Mouse (Mus musculus) fibroblast of lung, adult 2 months (primary cell): ENCODE data around the gene Ssu72.
"Not testable (repeated sequence)": the region's sequence is repeated elsewhere in the genome, so short reads cannot be mapped to it uniquely, and the experiment has no call there.

Experiments
- DNase-seq: peaks from one replicate; pipeline ENCODE4 v3.0.0-alpha.2; 2011; ENCODE audit warnings: low read depth

Ssu72 gene

GRCm38 (mm10) chr4:155700425-155700824 lies 4.2 kb upstream of the Ssu72 start:
- DNase-seq, result no peak

DNA sequence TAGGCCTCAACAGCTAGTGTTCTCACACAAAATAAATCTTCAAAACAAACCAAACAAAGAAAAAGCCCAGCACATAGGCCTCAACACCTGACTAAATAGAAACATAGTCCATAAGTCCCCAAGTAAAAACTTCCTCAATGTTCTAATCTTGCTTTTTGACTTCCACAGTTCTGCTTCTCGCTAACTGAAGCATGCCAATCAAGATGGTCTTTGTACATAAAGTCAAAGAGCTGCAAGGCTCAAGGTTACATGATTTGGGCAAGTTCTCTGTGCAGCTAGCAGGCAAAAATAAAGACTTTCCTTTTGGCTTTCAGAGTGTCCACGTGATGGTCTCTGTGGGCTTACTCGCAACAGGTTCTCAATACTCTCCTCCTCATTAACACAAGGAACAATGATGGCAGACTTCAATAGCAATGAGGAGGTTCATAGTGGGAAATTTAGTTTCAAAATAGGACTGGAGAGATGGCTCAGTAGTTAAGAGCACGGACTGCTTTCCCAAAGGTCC lies 1.1 kb upstream of the Ssu72 start:
- DNase-seq, result no peak

DNA sequence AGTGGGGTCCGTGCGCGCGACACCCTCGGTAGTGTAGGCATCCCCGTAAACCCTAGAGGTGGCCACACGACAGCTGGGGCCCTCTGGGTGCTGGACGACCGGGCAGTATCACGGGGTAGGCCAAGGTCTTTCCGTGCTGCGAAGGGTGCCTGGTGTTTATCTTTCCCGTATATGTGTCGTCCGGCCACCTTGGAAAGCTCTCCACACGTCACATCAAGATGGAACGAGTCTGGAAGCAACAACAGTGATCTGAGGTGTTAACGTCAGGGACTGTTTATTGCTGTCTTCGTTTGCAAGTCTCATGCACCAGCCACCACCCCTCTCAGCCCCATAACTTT lies 961 bp downstream of the Ssu72 start:
- no peak for DNase-seq

- no peak for DNase-seq
These were observed 4.0 kb downstream of the Ssu72 start for GRCm38 (mm10) chr4:155708582-155708981.

GRCm38 (mm10) chr4:155708988-155709387 lies 4.4 kb downstream of the Ssu72 start:
- no peak for DNase-seq

DNA sequence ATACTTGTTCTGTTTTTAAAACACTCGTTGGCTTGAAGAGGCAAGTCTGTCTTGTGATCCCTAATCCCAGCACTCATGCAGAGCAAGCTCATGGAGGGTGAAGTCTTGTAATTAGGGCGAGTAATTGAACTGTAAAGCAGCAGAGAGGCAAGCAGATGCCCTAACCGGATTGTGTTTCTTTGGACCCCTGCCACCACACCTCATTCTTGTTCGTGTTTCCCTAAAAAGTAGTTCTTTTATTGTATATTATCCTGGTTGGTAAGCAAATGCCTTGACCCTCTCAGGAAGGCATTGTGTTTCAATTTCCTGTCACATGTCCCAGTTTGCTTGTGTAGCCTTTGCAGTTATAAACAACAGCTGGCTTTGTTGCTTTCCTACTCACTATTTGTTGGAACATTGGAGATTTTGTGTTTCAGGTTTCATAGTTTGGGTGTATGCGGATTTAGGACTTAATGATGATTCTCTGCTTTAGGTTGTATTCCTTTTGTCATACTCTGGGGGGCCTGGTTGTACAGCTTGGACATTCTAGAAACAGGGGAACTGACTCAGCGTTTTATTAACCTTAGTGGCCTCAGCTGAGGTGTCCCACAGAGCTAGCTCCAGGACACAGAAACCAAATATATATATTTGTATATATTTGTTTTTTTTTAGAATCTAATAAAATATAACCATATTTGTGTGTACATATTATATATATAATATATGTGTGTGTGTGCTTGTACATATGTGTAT lies 6.1 kb downstream of the Ssu72 start:
- no peak for DNase-seq

- no peak for DNase-seq
These were observed 17.1 kb downstream of the Ssu72 start for GRCm38 (mm10) chr4:155721668-155722083.

- DNase-seq, result no peak
These were observed 23.4 kb downstream of the Ssu72 start for GRCm38 (mm10) chr4:155727993-155728392.

DNA sequence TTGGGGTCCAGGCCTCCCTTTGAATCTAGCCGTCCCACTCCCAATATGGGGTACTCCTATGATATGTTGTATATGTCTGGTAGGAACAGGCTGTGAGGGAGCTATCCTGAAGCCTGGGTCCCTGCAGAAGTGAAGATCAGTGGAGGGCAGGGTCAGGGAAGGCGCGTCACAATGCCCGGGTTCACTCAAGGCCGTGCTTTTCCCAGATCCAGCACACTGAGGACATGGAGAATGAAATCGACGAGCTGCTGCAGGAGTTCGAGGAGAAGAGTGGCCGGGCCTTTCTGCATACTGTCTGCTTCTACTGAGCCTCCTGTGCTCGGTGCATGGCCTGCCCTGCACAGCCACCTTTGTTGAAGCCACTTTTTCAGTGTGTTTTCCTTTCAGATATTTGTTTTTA lies 28.7 kb downstream of the Ssu72 start:
- DNase-seq, result no peak

- peak; percentile 77 for DNase-seq
These were observed 29.8 kb downstream of the Ssu72 start, which contains the start of gene Tmem240 for GRCm38 (mm10) chr4:155734350-155734941. Gene Tmem240 (plus strand): TSS chr4:155734800.

DNA sequence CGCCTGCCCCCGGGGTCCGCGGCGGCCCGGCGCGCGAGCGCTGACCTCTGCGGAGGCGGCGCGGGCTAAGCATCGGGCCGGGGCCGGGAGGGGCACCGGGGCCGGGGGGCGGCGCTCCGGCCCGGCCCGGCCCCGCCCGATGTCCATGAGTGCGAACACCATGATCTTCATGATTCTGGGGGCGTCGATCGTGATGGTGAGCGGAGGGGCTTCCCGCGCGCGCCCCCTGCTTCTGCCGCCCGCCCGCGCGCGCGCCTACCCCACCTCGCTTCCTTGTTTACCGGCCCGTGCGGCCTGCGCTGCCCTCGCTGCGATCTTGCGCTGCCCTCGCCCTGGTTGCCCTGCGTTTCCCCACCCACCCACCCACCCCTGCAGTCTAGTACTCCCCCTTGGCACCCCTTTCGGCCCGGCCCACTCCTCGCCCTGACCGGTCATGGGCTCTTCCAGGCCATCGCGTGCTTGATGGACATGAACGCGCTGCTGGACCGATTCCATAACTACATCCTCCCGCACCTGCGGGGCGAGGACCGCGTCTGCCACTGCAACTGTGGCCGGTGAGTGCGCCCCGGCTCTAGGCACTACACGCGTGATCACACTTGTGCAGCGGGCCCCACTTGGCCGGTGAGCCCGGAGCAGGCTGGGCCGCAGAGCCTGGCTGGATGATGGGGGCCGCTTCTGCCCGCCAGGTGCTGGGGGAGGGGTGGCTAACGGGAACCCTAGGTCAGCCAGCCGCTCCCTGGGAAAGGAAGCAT lies 30.5 kb downstream of the Ssu72 start:
- DNase-seq, result no peak

DNA sequence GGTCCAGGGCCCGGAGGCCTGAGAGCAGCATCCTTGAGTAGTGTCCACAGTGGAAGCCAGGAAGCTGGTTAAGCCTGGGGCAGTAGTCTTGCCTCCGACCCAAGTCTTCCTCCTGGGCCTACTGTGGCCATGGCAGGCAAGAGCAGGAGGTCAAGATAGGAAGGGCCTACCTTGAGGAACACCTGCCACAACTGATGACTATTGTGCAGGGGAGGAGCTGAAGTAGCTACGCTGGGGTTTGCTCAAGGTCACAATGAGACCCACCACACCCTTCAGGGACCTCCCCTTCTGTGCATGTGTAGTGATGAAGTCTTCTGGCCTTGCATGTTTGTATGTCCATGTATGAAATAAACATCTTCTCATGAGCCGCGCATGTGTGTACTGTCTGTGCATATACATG lies 31.2 kb downstream of the Ssu72 start:
- DNase-seq, result no peak

DNA sequence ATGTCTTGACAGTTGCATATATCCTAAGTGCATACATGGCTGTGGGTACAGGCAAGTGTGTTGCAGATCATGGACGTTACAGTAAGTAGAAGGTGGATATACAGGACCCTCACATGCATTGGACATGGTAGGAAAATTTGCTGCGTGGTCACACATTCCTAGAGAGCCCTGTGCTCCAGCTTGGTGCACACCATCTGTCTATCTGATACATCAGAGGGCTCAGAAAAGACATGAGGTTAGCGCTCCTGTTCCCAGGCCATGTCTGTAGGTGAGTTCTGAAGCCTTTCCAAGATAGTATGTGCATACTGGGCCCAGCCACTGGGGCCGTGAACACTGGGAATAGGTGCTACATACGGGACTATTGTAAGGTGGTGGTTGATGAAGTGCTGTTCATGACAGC lies 31.8 kb downstream of the Ssu72 start:
- no peak for DNase-seq

DNA sequence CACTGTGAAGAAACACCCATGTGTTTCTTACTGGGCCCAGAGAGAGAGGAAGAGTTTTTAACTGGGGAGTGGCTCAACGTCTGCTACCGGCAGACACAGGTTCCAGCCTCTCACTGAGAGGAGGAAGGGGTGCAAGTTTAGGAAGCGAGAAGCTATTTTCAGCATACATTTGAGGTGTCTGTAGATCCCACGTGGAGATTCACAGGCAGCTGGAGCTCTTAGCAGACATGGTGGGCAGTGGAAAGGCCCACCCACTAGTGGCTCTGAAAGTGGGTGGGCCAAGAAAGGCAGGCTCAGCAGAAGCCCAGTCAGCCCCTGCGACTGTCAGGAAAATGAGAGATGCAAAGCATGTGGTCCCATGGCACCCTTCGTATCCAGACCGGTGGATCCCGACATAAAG lies 33.7 kb downstream of the Ssu72 start:
- no peak for DNase-seq

DNA sequence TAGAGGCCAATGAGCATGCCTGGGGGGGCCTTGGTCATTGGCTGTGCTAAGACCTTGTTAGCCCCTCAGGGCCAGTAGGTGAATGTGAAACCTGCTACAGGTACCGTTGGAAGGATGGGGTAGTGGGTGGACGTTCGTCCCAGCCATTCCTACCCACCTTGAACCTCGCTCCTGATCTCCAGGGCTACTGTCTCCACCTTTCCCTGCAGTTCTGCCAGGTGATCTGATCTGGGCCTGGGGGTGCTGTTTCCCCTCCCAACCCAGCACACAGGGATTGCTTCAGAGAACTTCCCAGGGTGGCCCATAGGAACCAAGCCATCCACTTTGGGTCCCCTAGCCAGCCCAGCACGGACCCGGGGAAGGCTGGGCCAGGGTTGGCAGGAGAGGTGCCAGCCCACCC lies 34.6 kb downstream of the Ssu72 start:
- DNase-seq, result no peak

DNA sequence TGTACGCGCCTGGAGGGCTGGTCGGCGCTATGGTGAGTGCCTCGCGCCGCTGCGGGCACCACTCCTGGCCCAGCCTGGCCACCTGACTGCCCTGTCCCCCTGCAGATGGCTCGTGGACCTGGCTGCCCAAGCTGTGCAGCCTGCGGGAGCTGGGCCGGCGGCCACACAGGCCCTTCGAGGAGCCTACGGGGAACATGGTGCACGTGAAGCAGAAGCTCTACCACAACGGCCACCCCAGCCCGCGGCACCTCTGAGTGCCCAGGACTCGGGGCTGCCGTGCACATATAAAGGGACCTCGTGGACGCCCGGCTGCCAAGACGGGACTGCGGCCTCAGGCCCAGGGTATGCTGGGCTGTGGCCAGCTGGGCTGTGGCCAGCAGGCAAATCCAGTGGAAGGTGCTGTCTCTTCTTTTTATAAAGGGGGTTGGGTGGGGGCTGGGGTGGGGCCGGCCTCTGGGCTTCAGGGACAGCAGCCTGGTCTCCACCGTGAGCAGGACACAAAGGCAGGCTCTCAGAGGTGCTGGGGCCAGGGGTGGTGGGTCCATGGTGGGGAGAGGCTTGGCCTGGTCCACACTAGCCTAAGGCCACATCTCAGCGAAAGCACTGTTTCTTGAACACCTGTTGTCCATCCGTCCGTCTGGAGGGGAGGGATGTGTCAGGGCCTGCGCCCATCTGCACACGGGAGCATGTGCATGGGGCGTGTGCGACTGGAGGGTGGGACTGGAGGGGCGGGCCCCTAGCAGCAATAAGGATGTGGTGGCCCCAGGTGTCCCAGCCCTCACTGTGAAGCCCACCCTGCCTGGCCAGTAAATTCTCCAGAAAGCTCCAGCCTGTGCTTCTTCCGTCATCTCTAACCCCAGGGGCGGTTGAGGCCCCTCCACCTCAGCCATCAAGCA lies 35.4 kb downstream of the Ssu72 start:
- no peak for DNase-seq

DNA sequence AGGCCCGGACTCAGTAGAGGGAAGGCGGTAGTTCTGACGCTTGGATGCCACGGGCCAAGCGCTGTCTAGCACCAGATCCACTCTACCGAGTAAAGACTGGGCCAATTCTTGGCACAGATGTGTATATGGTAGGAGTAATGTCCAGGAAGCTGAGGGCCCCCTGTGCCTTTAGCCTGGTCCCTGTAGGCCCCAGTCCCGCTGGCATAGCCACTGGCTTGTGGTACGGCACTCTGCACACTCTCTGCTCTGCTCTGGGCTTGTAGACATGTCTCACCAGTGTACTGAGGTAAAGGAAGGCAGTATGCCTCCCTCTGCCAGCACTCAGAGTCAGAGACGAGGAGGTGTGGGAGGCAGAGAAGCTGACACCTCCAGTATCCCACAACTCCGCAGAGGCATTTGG lies 36.1 kb downstream of the Ssu72 start:
- DNase-seq, result not testable (repeated sequence)

DNA sequence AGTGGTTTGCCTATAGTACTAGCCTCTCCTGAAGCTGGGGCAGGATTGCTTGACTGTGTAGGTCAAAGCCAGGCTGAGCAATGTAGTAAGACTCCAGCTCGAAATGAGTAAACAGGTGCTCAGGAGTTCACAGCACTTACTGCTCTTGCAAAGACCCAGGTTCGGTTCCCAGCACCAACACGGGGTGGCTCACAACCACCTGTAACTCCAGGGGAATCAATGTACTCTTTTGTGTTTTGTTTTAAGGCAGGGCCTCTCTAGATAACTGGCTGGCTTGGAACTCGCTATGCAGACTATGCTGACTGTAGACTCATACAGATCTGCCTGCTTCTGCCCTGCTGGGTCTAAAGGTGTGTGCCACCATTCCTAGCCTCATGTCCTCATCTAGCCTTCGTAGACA lies 38.1 kb downstream of the Ssu72 start:
- DNase-seq, result no peak

DNA sequence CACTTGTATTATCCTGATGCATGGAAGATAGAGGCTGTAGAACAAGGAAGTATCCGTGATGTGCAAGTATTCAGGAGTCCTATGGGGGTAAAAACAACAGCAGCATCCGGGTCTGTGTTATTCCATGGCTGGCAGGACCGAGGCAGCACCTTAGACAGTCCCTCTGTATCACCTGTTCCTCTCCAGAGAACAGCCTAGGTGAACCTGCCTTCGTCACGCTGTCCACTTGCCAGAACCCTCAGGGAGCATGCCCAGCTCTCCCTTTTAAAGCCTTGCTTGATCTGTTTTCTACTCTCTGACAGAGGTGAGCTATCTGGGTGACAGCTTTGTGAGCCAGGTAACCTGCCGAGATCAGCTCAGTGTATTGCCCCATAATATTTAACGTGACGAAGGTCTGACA lies 39.9 kb downstream of the Ssu72 start:
- no peak for DNase-seq

GRCm38 (mm10) chr4:155745136-155745535 lies 40.5 kb downstream of the Ssu72 start:
- no peak for DNase-seq

GRCm38 (mm10) chr4:155746036-155746548 lies 41.5 kb downstream of the Ssu72 start:
- no peak for DNase-seq
